8 mouse cellular contexts compared by ENCODE assay signal in the genomic region with DNA sequence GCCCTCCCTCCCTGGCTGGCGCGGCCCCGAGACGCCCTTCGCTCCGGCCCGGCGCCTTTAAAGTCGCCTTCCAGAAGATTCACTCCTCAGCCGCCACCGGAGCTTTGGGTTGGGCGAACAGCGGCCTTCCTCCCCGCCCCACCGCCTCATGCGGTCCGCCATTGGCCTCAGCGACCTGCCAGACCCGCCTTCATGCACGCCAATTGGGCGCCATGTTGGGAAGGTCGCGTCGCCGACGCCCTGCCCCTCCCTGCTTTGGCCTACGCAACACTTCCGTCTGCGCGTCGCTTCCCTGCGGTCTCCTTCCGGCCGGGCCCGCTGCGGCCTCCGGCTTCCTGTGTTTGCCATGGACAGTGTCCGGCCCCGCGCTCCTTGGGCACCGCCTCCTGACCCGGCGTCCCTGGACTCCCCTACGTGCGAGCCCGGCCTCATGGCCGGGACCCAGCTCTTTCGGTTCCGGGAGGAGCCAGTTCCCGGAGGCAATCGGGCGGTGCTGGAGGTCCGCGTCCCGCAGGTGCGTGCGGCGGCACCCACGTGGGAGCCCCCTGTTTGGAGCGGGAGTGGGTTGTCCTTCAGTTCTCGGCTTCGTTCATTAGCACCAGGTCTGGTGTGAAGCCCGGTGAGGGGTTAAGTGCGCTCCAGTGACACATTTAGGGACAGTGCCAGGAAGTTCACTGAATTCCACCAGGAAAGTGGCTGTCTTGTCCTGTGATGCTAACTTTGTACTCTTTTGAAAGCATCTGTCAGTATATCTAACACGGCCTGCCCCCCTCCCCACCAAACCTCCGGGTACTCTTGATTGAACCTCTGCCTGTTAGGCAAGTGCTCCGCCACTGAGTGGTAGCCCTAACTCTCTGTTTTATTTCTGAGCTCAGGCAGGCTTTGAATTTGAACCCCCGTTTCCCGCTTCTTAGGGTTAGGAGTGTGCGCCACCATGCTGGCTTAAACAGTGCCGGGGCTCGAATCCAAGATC. TPM values are rescaled to one million over a fixed set of nuclear protein-coding genes. Genes with fewer than 3 reads are reported as not detected.
DNase-seq lines count a peak whose midpoint lies in the region; ATAC-seq and TF ChIP-seq lines count a peak whose summit lies in the region.

A gene (plus strand): TSS at position 18 of the 973 bp plus-strand sequence.
A gene (minus strand): TSS at position 189 of the 973 bp plus-strand sequence.

- DNase-seq in CD8-positive naive resting alpha-beta T cell, adult 2 months (ENCODE audit: low read depth in 2 of 2, low spot score in 2 of 2): peak; percentile 90 to 94
- peak; percentile 89 for DNase-seq in c-Kit-positive CD71-negative TER-119-negative erythroid progenitor cells, embryonic 14.5 days (ENCODE audit: low read depth)
- DNase-seq in forebrain, embryonic 10.5 days (ENCODE audit: extremely low spot score, low spot score): peak; percentile 97
- DNase-seq in kidney, postnatal 25 days: peak; percentile 96 to 99
- peak; percentile 94 to 95 (median 95) for DNase-seq in liver, embryonic 14.5 days (ENCODE audit: low read depth in 3 of 3, low spot score in 3 of 3)
- peak; percentile 97 for DNase-seq in neural tube, embryonic 11.5 days (ENCODE audit: low spot score)
- DNase-seq in stomach, postnatal 0 days (ENCODE audit: low spot score): peak; percentile 99

- ATAC-seq in heart, embryonic 15.5 days (replicated peaks; ENCODE audit: insufficient number of reproducible peaks, insufficient read depth, low FRiP score, low read depth): peak; percentile 93
- ATAC-seq in liver, embryonic 14.5 days (ENCODE audit: insufficient read depth): peak; percentile 95
- peak; percentile 94 for ATAC-seq in neural tube, embryonic 11.5 days (ENCODE audit: insufficient read depth, low FRiP score, low TSS enrichment)
- peak; percentile 97 for ATAC-seq in stomach, postnatal 0 days (ENCODE audit: low FRiP score, low TSS enrichment)

- peaks cover 57% of the 10 kb centered on the region for H3K36me3 ChIP-seq in forebrain, embryonic 10.5 days (replicated peaks)
- H3K36me3 ChIP-seq in heart, embryonic 15.5 days: peaks cover 21% of the 10 kb centered on the region
- H3K36me3 ChIP-seq in liver, embryonic 14.5 days (replicated peaks; ENCODE audit: control insufficient read depth, insufficient read depth, low read depth): peaks cover 46% of the 10 kb centered on the region
- H3K36me3 ChIP-seq in neural tube, embryonic 11.5 days (ENCODE audit: control insufficient read depth, insufficient read depth, low read length): peaks cover 12% of the 10 kb centered on the region
- H3K36me3 ChIP-seq in stomach, postnatal 0 days (ENCODE audit: control insufficient read depth, insufficient read depth, low read length): peaks cover 7% of the 10 kb centered on the region

- H3K4me3 ChIP-seq in forebrain, embryonic 10.5 days: peak within 1 kb of the TSS; percentile 89
- H3K4me3 ChIP-seq in heart, embryonic 15.5 days: peak within 1 kb of the TSS; percentile 88
- H3K4me3 ChIP-seq in liver, embryonic 14.5 days (ENCODE audit: insufficient read depth in 1 of 2, low read depth in 2 of 2, low read length in 2 of 2): peak within 1 kb of the TSS; percentile 93 to 96
- H3K4me3 ChIP-seq in neural tube, embryonic 11.5 days (ENCODE audit: low read depth, low read length): peak within 1 kb of the TSS; percentile 88
- H3K4me3 ChIP-seq in stomach, postnatal 0 days (ENCODE audit: low read depth, low read length): peak within 1 kb of the TSS; percentile 85

- H3K9ac ChIP-seq in heart, embryonic 15.5 days: peak within 1 kb of the TSS; percentile 92
- H3K9ac ChIP-seq in liver, embryonic 14.5 days (replicated peaks): peak within 1 kb of the TSS; percentile 84
- H3K9ac ChIP-seq in neural tube, embryonic 11.5 days (ENCODE audit: low read length): peak within 1 kb of the TSS; percentile 86
- peak within 1 kb of the TSS; percentile 91 for H3K9ac ChIP-seq in stomach, postnatal 0 days (ENCODE audit: low read length)

- TF ChIP-seq CTCF in liver, embryonic 14.5 days (IDR thresholded peaks at IDR 0.05; ENCODE audit: low read depth): peak; percentile 19; the same call in 1 of the 2 replicates
- no peak for TF ChIP-seq CTCF in stomach, postnatal 0 days (IDR thresholded peaks at IDR 0.05; ENCODE audit: low read depth)

- no peaks in the 10 kb centered on the region for H3K9me3 ChIP-seq in forebrain, embryonic 10.5 days
- no peaks in the 10 kb centered on the region for H3K9me3 ChIP-seq in heart, embryonic 15.5 days (replicated peaks)
- no peaks in the 10 kb centered on the region for H3K9me3 ChIP-seq in liver, embryonic 14.5 days (ENCODE audit: control insufficient read depth, low read length)
- H3K9me3 ChIP-seq in neural tube, embryonic 11.5 days (ENCODE audit: control insufficient read depth, low read length): no peaks in the 10 kb centered on the region
- no peaks in the 10 kb centered on the region for H3K9me3 ChIP-seq in stomach, postnatal 0 days (ENCODE audit: control insufficient read depth, low read length)

- H3K4me2 ChIP-seq in heart, embryonic 15.5 days: peak within 1 kb of the TSS; percentile 62
- H3K4me2 ChIP-seq in liver, embryonic 14.5 days (ENCODE audit: low read depth): peak within 1 kb of the TSS; percentile 99
- peak within 1 kb of the TSS; percentile 89 for H3K4me2 ChIP-seq in neural tube, embryonic 11.5 days (ENCODE audit: low read depth)
- peak within 1 kb of the TSS; percentile 76 for H3K4me2 ChIP-seq in stomach, postnatal 0 days (replicated peaks; ENCODE audit: low read depth)

- no peaks in the 10 kb centered on the region for H3K27me3 ChIP-seq in forebrain, embryonic 10.5 days (ENCODE audit: poor library complexity, severe bottlenecking)
- no peaks in the 10 kb centered on the region for H3K27me3 ChIP-seq in heart, embryonic 15.5 days
- no peaks in the 10 kb centered on the region for H3K27me3 ChIP-seq in liver, embryonic 14.5 days (ENCODE audit: control insufficient read depth, insufficient read depth, low read length)
- no peaks in the 10 kb centered on the region for H3K27me3 ChIP-seq in neural tube, embryonic 11.5 days (ENCODE audit: control insufficient read depth, insufficient read depth, low read length)
- no peaks in the 10 kb centered on the region for H3K27me3 ChIP-seq in stomach, postnatal 0 days (ENCODE audit: control insufficient read depth, insufficient read depth, low read length)

- peak within 1 kb of the TSS; percentile 98 for H3K27ac ChIP-seq in forebrain, embryonic 10.5 days
- peak within 1 kb of the TSS; percentile 99 for H3K27ac ChIP-seq in heart, embryonic 15.5 days
- peak within 1 kb of the TSS; percentile 90 for H3K27ac ChIP-seq in liver, embryonic 14.5 days
- peak within 1 kb of the TSS; percentile 97 for H3K27ac ChIP-seq in neural tube, embryonic 11.5 days (ENCODE audit: low read depth, low read length)
- H3K27ac ChIP-seq in stomach, postnatal 0 days (replicated peaks): peak within 1 kb of the TSS; percentile 99

- no peak for TF ChIP-seq EP300 in liver, embryonic 14.5 days (IDR thresholded peaks at IDR 0.05; ENCODE audit: low read depth)
- TF ChIP-seq EP300 in stomach, postnatal 0 days (optimal IDR thresholded peaks at IDR 0.05): no peak

- peaks cover 67% of the 10 kb centered on the region for H3K4me1 ChIP-seq in forebrain, embryonic 10.5 days
- H3K4me1 ChIP-seq in heart, embryonic 15.5 days (replicated peaks): peaks cover 31% of the 10 kb centered on the region
- H3K4me1 ChIP-seq in liver, embryonic 14.5 days (replicated peaks; ENCODE audit: control insufficient read depth in 2 of 2, insufficient read depth in 2 of 2, low read length in 1 of 2): peaks cover 7 to 15% of the 10 kb centered on the region in 2 experiments
- peaks cover 30% of the 10 kb centered on the region for H3K4me1 ChIP-seq in neural tube, embryonic 11.5 days (ENCODE audit: control insufficient read depth, insufficient read depth, low read length)
- peaks cover 6% of the 10 kb centered on the region for H3K4me1 ChIP-seq in stomach, postnatal 0 days (replicated peaks; ENCODE audit: control insufficient read depth, insufficient read depth)

- WGBS in forebrain, embryonic 10.5 days: under 1% methylated on average over 72 of the region's 72 CpGs
- under 1% methylated on average over 72 of the region's 72 CpGs for WGBS in heart, embryonic 15.5 days
- WGBS in liver, embryonic 14.5 days (ENCODE audit: insufficient replicate concordance): under 1% methylated on average over 72 of the region's 72 CpGs
- WGBS in neural tube, embryonic 11.5 days: 1% methylated on average over 72 of the region's 72 CpGs
- under 1% methylated on average over 72 of the region's 72 CpGs for WGBS in stomach, postnatal 0 days

RNA-seq across cellular contexts. Expression of the first gene that starts in this region (rescaled TPM):
- 64.3 and 66.5 TPM in 2 replicates for polyA plus RNA-seq in forebrain, embryonic 10.5 days (2016; fragmentation: Nextera tagmentation; extraction: Ambion mirVana)
- polyA plus RNA-seq in heart, embryonic 15.5 days (2015; fragmentation: Nextera tagmentation; extraction: Ambion mirVana): 63.0 and 63.4 TPM in 2 replicates
- 12.9 and 17.5 TPM in 2 replicates for polyA plus RNA-seq in liver, embryonic 14.5 days (2012; rRNA removed)
- 37.1 and 41.0 TPM in 2 replicates for polyA plus RNA-seq in liver, embryonic 14.5 days (2014; fragmentation: Nextera tagmentation; extraction: Ambion mirVana)
- 61.2 and 63.6 TPM in 2 replicates for polyA plus RNA-seq in neural tube, embryonic 11.5 days (2014; fragmentation: Nextera tagmentation; extraction: Ambion mirVana)
- polyA plus RNA-seq in stomach, postnatal 0 days (2015; fragmentation: Nextera tagmentation; extraction: Ambion mirVana): 40.6 and 44.5 TPM in 2 replicates

RNA-seq across cellular contexts. Expression of the second gene that starts in this region (rescaled TPM):
- polyA plus RNA-seq in forebrain, embryonic 10.5 days (2016; fragmentation: Nextera tagmentation; extraction: Ambion mirVana): 91.1 and 106 TPM in 2 replicates
- polyA plus RNA-seq in heart, embryonic 15.5 days (2015; fragmentation: Nextera tagmentation; extraction: Ambion mirVana): 66.5 and 67.4 TPM in 2 replicates
- 10.7 and 14.8 TPM in 2 replicates for polyA plus RNA-seq in liver, embryonic 14.5 days (2012; rRNA removed)
- 22.4 and 24.7 TPM in 2 replicates for polyA plus RNA-seq in liver, embryonic 14.5 days (2014; fragmentation: Nextera tagmentation; extraction: Ambion mirVana)
- polyA plus RNA-seq in neural tube, embryonic 11.5 days (2014; fragmentation: Nextera tagmentation; extraction: Ambion mirVana): 86.0 and 88.4 TPM in 2 replicates
- polyA plus RNA-seq in stomach, postnatal 0 days (2015; fragmentation: Nextera tagmentation; extraction: Ambion mirVana): 31.8 and 33.2 TPM in 2 replicates

Comparison
In these comparisons a context has a peak if more than half of its experiments do, and no peak if none do; other contexts are left out.
1. Peak in every context shown above with its lines: DNase-seq, ATAC-seq, H3K4me3 ChIP-seq and H3K27ac ChIP-seq.